Mouse (Mus musculus) liver, adult 2 months (tissue): ENCODE data around the gene Smarca1.

ENCODE experiments used
- CTCF ChIP-seq: fragments of 200-500 bp; IDR thresholded peaks from 2 replicates; pipeline ENCODE4 v1.5.1; 2011; ENCODE audit warnings: low read depth, low read length, control low read depth
- POLR2A ChIP-seq: fragments of 200-500 bp; IDR thresholded peaks from 2 replicates; pipeline ENCODE4 v1.6.1; 2011; ENCODE audit warnings: low read length, control low read depth; ENCODE audit not compliant: insufficient read depth; ENCODE audit errors: extremely low read depth

GRCm38 (mm10) chrX:47892431-47893024 lies at the start of gene Smarca1:
- no peak for TF ChIP-seq CTCF
- TF ChIP-seq POLR2A: no peak
